Mouse (Mus musculus): ENCODE measurements at regions not wholly inside any gene's neighbourhood (a gene's known extent, or its start where the extent isn't known, plus 50 kb on each side); places are given as distances from the start of the nearest gene placed in this dataset.

DNA sequence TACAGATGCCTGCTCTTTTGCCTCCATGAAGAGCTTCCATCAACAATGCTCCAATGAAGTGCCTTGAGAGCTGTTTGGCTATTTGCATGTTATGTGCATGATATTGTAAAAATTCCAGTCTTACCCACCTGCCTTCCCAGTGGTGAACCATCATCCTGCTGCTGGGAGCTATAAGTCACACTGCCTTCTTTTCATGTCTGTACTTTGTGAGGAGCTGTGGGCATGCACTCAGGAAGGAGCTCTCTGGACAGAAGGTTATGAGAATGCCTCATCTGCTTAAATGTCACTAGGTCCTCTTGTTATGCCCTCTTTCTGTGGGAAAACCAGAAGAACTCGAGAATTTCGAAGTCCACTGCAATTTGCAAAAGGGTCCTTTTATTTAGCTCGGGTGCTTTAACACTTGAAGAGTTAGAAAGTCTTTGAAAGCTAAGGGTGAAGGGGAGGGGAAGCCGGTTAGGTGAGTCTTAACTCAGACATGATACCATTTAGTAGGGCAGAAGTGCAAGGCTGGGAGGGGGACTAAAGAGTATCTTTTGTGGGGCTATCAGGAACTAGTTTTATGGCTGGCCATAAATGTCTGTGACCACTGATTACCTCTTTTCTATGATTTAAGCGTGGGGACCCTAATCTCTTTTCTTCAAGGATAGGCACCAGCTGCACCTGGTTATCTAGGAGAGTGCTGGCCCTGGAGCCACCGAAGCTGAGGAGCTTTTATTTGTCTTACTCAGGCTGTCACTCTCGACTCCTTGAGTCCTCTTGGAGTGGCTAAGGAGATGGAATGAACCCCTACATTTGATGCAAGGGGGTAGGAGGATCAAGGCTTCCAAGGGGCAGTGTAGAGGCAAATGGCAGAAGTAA is 144.8 kb downstream of the Csl start:
- DNase-seq (ENCODE audit: low spot score) = no peak
- H3K36me3 ChIP-seq (ENCODE audit: control insufficient read depth, insufficient read depth, low read length) = no peaks in the 10 kb centered on the region
- H3K9ac ChIP-seq (ENCODE audit: low read length) = no peak overlapping the region
- H3K27ac ChIP-seq (ENCODE audit: low read depth, low read length) = no peak overlapping the region
- no peak overlapping the region for H3K4me3 ChIP-seq (ENCODE audit: low read depth, low read length)
- H3K4me2 ChIP-seq (ENCODE audit: low read depth) = no peak overlapping the region
- H3K27me3 ChIP-seq (ENCODE audit: control insufficient read depth, insufficient read depth, low read length) = no peaks in the 10 kb centered on the region
- H3K9me3 ChIP-seq (ENCODE audit: control insufficient read depth, low read length) = 0 out of 2 replicates have a peak, but pooled peaks cover 2% of the 10 kb centered on the region
- WGBS = 20% methylated on average over 7 of the region's 7 CpGs
- ATAC-seq (ENCODE audit: insufficient read depth, low FRiP score, low TSS enrichment) = no peak
- no peaks in the 10 kb centered on the region for H3K4me1 ChIP-seq (ENCODE audit: control insufficient read depth, insufficient read depth, low read length)

- 0 out of 2 replicates have a peak, but pooled peaks cover 2% of the 10 kb centered on the region for H3K9me3 ChIP-seq (ENCODE audit: control insufficient read depth, low read length)
- no peaks in the 10 kb centered on the region for H3K36me3 ChIP-seq (ENCODE audit: control insufficient read depth, insufficient read depth, low read length)
- H3K27me3 ChIP-seq (ENCODE audit: control insufficient read depth, insufficient read depth, low read length) = no peaks in the 10 kb centered on the region
- no peak overlapping the region for H3K9ac ChIP-seq (ENCODE audit: low read length)
- no peaks in the 10 kb centered on the region for H3K4me1 ChIP-seq (ENCODE audit: control insufficient read depth, insufficient read depth, low read length)
- no peak overlapping the region for H3K4me3 ChIP-seq (ENCODE audit: low read depth, low read length)
- no peak overlapping the region for H3K4me2 ChIP-seq (ENCODE audit: low read depth)
- ATAC-seq (ENCODE audit: insufficient read depth, low FRiP score, low TSS enrichment) (no peak; the same call in 1 of the 2 replicates), DNase-seq (ENCODE audit: low spot score) (no peak)
- H3K27ac ChIP-seq (ENCODE audit: low read depth, low read length) = no peak overlapping the region
- 82% methylated on average over 8 of the region's 8 CpGs for WGBS
Measured at GRCm38 (mm10) chr10:99615371-99615770, 144.1 kb downstream of the Csl start.

DNA sequence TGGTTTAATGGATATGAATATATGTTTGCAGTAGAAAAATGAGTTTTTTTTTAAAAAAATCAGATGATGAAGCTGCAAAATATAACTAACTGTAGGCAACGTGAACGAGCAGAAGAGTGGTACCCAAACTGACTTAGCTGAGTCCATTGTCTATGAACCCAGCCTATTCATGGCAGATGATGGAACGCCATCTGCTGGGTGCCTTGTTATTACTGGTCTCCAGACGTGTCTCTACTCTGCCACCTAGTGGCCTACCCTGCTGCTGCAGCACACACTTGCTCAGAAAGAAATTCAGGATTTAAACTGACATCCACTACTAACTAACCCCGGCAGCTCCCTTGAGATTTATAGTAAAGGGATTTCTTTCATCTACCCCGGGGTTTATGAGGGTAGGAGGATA is 143.7 kb downstream of the Csl start:
- Histone ChIP-seq H3K4me1 (ENCODE audit: control insufficient read depth, insufficient read depth, low read length) (no peaks in the 10 kb centered on the region), H3K27me3 (ENCODE audit: control insufficient read depth, insufficient read depth, low read length) (no peaks in the 10 kb centered on the region), H3K9me3 (ENCODE audit: control insufficient read depth, low read length) (0 out of 2 replicates have a peak, but pooled peaks cover 2% of the 10 kb centered on the region), H3K27ac (ENCODE audit: low read depth, low read length) (no peak overlapping the region), H3K36me3 (ENCODE audit: control insufficient read depth, insufficient read depth, low read length) (no peaks in the 10 kb centered on the region), H3K4me2 (ENCODE audit: low read depth) (no peak overlapping the region), H3K4me3 (ENCODE audit: low read depth, low read length) (no peak overlapping the region), H3K9ac (ENCODE audit: low read length) (no peak overlapping the region)
- WGBS = 14% methylated on average over 6 of the region's 6 CpGs
- peak; percentile 69 for ATAC-seq (ENCODE audit: insufficient read depth, low FRiP score, low TSS enrichment)
- peak; percentile 87 for DNase-seq (ENCODE audit: low spot score)

GRCm38 (mm10) chr10:99617623-99618022 is 141.8 kb downstream of the Csl start:
- ATAC-seq (ENCODE audit: insufficient read depth, low FRiP score, low TSS enrichment) (no peak), DNase-seq (ENCODE audit: low spot score) (no peak)
- Histone ChIP-seq H3K4me1 (ENCODE audit: control insufficient read depth, insufficient read depth, low read length) (no peaks in the 10 kb centered on the region), H3K36me3 (ENCODE audit: control insufficient read depth, insufficient read depth, low read length) (no peaks in the 10 kb centered on the region), H3K27ac (ENCODE audit: low read depth, low read length) (no peak overlapping the region), H3K4me2 (ENCODE audit: low read depth) (no peak overlapping the region), H3K9me3 (ENCODE audit: control insufficient read depth, low read length) (0 out of 2 replicates have a peak, but pooled peaks cover 2% of the 10 kb centered on the region), H3K27me3 (ENCODE audit: control insufficient read depth, insufficient read depth, low read length) (no peaks in the 10 kb centered on the region), H3K9ac (ENCODE audit: low read length) (no peak overlapping the region), H3K4me3 (ENCODE audit: low read depth, low read length) (no peak overlapping the region)
- 80% methylated on average over 3 of the region's 3 CpGs for WGBS

GRCm38 (mm10) chr10:99619421-99620151 is 139.9 kb downstream of the Csl start:
- Histone ChIP-seq H3K27ac (ENCODE audit: low read depth, low read length) (no peak overlapping the region), H3K4me2 (ENCODE audit: low read depth) (0 out of 2 replicates have a peak overlapping the region, but pooled peaks have one; percentile 9), H3K4me1 (ENCODE audit: control insufficient read depth, insufficient read depth, low read length) (no peaks in the 10 kb centered on the region), H3K9me3 (ENCODE audit: control insufficient read depth, low read length) (no peaks in the 10 kb centered on the region), H3K9ac (ENCODE audit: low read length) (no peak overlapping the region), H3K4me3 (ENCODE audit: low read depth, low read length) (no peak overlapping the region), H3K36me3 (ENCODE audit: control insufficient read depth, insufficient read depth, low read length) (no peaks in the 10 kb centered on the region), H3K27me3 (ENCODE audit: control insufficient read depth, insufficient read depth, low read length) (no peaks in the 10 kb centered on the region)
- ATAC-seq (ENCODE audit: insufficient read depth, low FRiP score, low TSS enrichment) (peak; percentile 70), DNase-seq (ENCODE audit: low spot score) (peak; percentile 76)
- WGBS = 46% methylated on average over 18 of the region's 18 CpGs

- no peak for DNase-seq (ENCODE audit: low spot score)
- 90% methylated on average over 7 of the region's 7 CpGs for WGBS
- no peaks in the 10 kb centered on the region for H3K27me3 ChIP-seq (ENCODE audit: control insufficient read depth, insufficient read depth, low read length)
Measured at GRCm38 (mm10) chr10:99620489-99620888, 139.0 kb downstream of the Csl start.

GRCm38 (mm10) chr10:99627355-99627754 is 132.1 kb downstream of the Csl start:
- Histone ChIP-seq H3K4me2 (ENCODE audit: low read depth) (no peak overlapping the region), H3K9ac (ENCODE audit: low read length) (no peak overlapping the region), H3K4me1 (ENCODE audit: control insufficient read depth, insufficient read depth, low read length) (no peaks in the 10 kb centered on the region), H3K36me3 (ENCODE audit: control insufficient read depth, insufficient read depth, low read length) (no peaks in the 10 kb centered on the region), H3K4me3 (ENCODE audit: low read depth, low read length) (no peak overlapping the region), H3K9me3 (ENCODE audit: control insufficient read depth, low read length) (no peaks in the 10 kb centered on the region), H3K27me3 (ENCODE audit: control insufficient read depth, insufficient read depth, low read length) (no peaks in the 10 kb centered on the region), H3K27ac (ENCODE audit: low read depth, low read length) (no peak overlapping the region)
- WGBS = 83% methylated on average over 6 of the region's 6 CpGs
- DNase-seq (ENCODE audit: low spot score) = no peak
- ATAC-seq (ENCODE audit: insufficient read depth, low FRiP score, low TSS enrichment) = no peak

More at GRCm38 (mm10) chr10:99620489-99620888, 139.0 kb downstream of the Csl start:
- Histone ChIP-seq H3K9ac (ENCODE audit: low read length) (no peak overlapping the region), H3K4me1 (ENCODE audit: control insufficient read depth, insufficient read depth, low read length) (no peaks in the 10 kb centered on the region), H3K9me3 (ENCODE audit: control insufficient read depth, low read length) (no peaks in the 10 kb centered on the region), H3K4me2 (ENCODE audit: low read depth) (no peak overlapping the region), H3K36me3 (ENCODE audit: control insufficient read depth, insufficient read depth, low read length) (no peaks in the 10 kb centered on the region), H3K4me3 (ENCODE audit: low read depth, low read length) (no peak overlapping the region), H3K27ac (ENCODE audit: low read depth, low read length) (no peak overlapping the region)
- no peak for ATAC-seq (ENCODE audit: insufficient read depth, low FRiP score, low TSS enrichment)

- no peaks in the 10 kb centered on the region for H3K4me1 ChIP-seq (ENCODE audit: control insufficient read depth, insufficient read depth, low read length)
- no peaks in the 10 kb centered on the region for H3K27me3 ChIP-seq (ENCODE audit: control insufficient read depth, insufficient read depth, low read length)
- no peak overlapping the region for H3K4me3 ChIP-seq (ENCODE audit: low read depth, low read length)
- DNase-seq (ENCODE audit: low spot score) (no peak), ATAC-seq (ENCODE audit: insufficient read depth, low FRiP score, low TSS enrichment) (no peak)
- 84% methylated on average over 6 of the region's 6 CpGs for WGBS
- no peak overlapping the region for H3K9ac ChIP-seq (ENCODE audit: low read length)
- H3K36me3 ChIP-seq (ENCODE audit: control insufficient read depth, insufficient read depth, low read length) = no peaks in the 10 kb centered on the region
- H3K9me3 ChIP-seq (ENCODE audit: control insufficient read depth, low read length) = no peaks in the 10 kb centered on the region
- H3K4me2 ChIP-seq (ENCODE audit: low read depth) = no peak overlapping the region
- no peak overlapping the region for H3K27ac ChIP-seq (ENCODE audit: low read depth, low read length)
Measured at GRCm38 (mm10) chr10:99632250-99632985, 127.0 kb downstream of the Csl start.
